Mouse (Mus musculus) ovary, adult 2 months (tissue): ENCODE data around the gene Gm4567. TPM values are rescaled to one million over a fixed set of nuclear protein-coding genes. Genes with fewer than 3 reads are reported as not detected.

Source experiments
- polyA plus RNA-seq: library from polyadenylated mRNA; depleted of rRNA; stranded (reverse); fragments of >200 nt; gene quantifications from 2 replicates; pipeline ENCODE4 v1.2.3, GENCODE M21; 2012; rRNA removed

The Gm4567 gene
- polyA plus RNA-seq, result 0.15 TPM in 1 of 2 replicates, not detected in the other

DNA sequence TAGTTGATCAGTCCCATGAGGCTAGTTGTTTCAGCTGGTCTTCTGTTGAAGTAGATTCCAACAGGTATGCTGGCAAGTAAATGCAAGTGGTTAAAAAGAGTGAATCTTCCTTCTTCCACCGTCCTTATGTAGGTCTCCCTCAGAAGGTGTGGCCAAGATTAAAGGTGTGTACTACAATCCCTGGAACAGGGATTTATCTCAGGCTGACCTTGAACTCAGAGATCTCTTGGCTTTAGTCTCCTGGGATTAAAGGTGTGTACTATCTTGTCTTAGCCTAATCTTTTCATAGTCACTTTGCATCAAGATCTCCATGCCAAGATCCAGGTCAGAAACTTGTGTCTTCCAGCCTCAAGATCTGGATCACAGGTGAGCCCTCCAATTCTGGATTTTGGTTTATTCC lies at the start of gene Gm4567:
TSS of gene Gm4567 (minus strand) at position 101 of the 400 bp plus-strand sequence.

DNA sequence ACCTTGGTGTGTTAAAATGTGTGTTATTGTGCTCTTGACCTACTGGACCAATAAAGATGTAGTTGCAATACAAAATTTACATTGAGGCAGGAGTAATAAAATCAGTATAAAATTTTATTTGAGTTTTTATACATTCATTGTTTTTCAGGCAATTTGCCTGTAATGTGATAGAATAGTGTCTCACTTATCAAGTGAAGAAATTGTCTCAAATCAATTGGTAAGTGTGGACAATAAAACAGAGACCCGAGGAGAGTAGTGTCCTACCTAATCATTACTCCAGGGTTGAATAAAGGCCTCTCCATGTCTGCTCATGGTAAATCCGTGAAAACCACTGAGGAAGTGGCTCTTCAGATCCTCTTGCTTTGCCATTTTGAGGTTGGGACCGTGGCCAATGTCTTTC lies 41.9 kb upstream of the Gm4567 start, which contains the start of gene Vmn1r157:
TSS of gene Vmn1r157 (plus strand) at position 301 of the 400 bp plus-strand sequence.

DNA sequence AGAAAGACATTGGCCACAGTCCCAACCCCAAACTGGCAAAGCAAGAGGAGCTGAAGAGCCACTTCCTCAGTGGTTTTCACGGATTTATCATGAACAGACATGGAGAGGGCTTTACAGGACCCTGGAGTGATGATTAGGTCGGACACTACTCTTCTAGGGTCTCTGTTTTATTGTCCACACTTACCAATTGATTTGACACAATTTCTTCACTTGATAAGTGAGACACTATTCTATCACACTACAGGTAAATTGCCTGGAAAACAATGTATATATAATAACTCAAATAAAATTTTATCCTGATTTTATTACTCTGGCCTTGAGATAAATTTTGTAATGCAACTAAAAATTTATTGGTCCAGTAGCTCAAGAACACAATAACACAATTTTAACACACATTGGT lies 27.3 kb downstream of the Gm4567 start, which contains the start of gene Gm8693:
TSS of gene Gm8693 (minus strand) at position 101 of the 400 bp plus-strand sequence.

Other genes with a start within 250 kb of the Gm4567 start
- gene Vmn1r151, start 220.0 kb downstream of the Gm4567 start, polyA plus RNA-seq, result not detected in 2 replicates
- gene Vmn1r152, start 196.7 kb downstream of the Gm4567 start, polyA plus RNA-seq, result not detected in 2 replicates
- not detected in 2 replicates for gene Gm8677, start 184.8 kb downstream of the Gm4567 start, polyA plus RNA-seq
- not detected in 2 replicates for gene Gm4201, start 154.4 kb downstream of the Gm4567 start, polyA plus RNA-seq
- not detected in 2 replicates for gene Gm4565, start 131.6 kb downstream of the Gm4567 start, polyA plus RNA-seq
- gene Vmn1r155, start 61.7 kb downstream of the Gm4567 start, polyA plus RNA-seq, result not detected in 2 replicates
- gene Gm8693, start 27.4 kb downstream of the Gm4567 start, polyA plus RNA-seq, result not detected in 2 replicates
- not detected in 2 replicates for gene Vmn1r157, start 42.0 kb upstream of the Gm4567 start, polyA plus RNA-seq
- not detected in 2 replicates for gene Vmn1r158, start 71.1 kb upstream of the Gm4567 start, polyA plus RNA-seq
- gene Vmn1r159, start 123.9 kb upstream of the Gm4567 start, polyA plus RNA-seq, result not detected in 2 replicates
- gene Vmn1r160, start 151.5 kb upstream of the Gm4567 start, polyA plus RNA-seq, result not detected in 2 replicates